Mouse (Mus musculus): ENCODE data around the gene Mgat3. TPM values are rescaled to one million over a fixed set of nuclear protein-coding genes. Genes with fewer than 3 reads are reported as not detected.

Mgat3 gene
- polyA plus RNA-seq, 1 experiment from 2014 or later = 10.8 TPM

- Histone ChIP-seq H3K36me3 (ENCODE audit: control insufficient read depth, insufficient read depth) (peaks cover 5% of the 10 kb centered on the region), H3K9ac (replicated peaks; ENCODE audit: low read depth, low read length) (no peak overlapping the region), H3K27me3 (replicated peaks; ENCODE audit: control insufficient read depth, insufficient read depth, low read length) (no peaks in the 10 kb centered on the region), H3K27ac (ENCODE audit: low read length) (no peak overlapping the region), H3K9me3 (ENCODE audit: control insufficient read depth, low read length) (no peaks in the 10 kb centered on the region), H3K4me3 (replicated peaks; ENCODE audit: low read length) (no peak overlapping the region), H3K4me2 (ENCODE audit: low read length) (no peak overlapping the region), H3K4me1 (replicated peaks; ENCODE audit: control insufficient read depth, insufficient read depth, low read length) (peaks cover 10% of the 10 kb centered on the region)
- ATAC-seq = no peak
- 52% methylated on average over 5 of the region's 5 CpGs for WGBS
Observed at GRCm38 (mm10) chr15:80165396-80165795, 8.1 kb upstream of the Mgat3 start.

- no peaks in the 10 kb centered on the region for H3K9me3 ChIP-seq (ENCODE audit: control insufficient read depth, low read length)
- WGBS = 93% methylated on average over 1 of the region's 1 CpGs
- no peak for ATAC-seq
- no peak overlapping the region for H3K4me3 ChIP-seq (replicated peaks; ENCODE audit: low read length)
- H3K9ac ChIP-seq (replicated peaks; ENCODE audit: low read depth, low read length) = no peak overlapping the region
- H3K4me2 ChIP-seq (ENCODE audit: low read length) = no peak overlapping the region
- no peak overlapping the region for H3K27ac ChIP-seq (ENCODE audit: low read length)
- no peaks in the 10 kb centered on the region for H3K27me3 ChIP-seq (replicated peaks; ENCODE audit: control insufficient read depth, insufficient read depth, low read length)
- H3K4me1 ChIP-seq (replicated peaks; ENCODE audit: control insufficient read depth, insufficient read depth, low read length) = peaks cover 6% of the 10 kb centered on the region
- H3K36me3 ChIP-seq (ENCODE audit: control insufficient read depth, insufficient read depth) = no peaks in the 10 kb centered on the region
Observed at GRCm38 (mm10) chr15:80169484-80169883, 4.0 kb upstream of the Mgat3 start.

- no peak overlapping the region for H3K4me2 ChIP-seq (ENCODE audit: low read length)
- WGBS = 52% methylated on average over 4 of the region's 4 CpGs
- no peak for ATAC-seq
- no peaks in the 10 kb centered on the region for H3K36me3 ChIP-seq (ENCODE audit: control insufficient read depth, insufficient read depth)
- H3K27me3 ChIP-seq (replicated peaks; ENCODE audit: control insufficient read depth, insufficient read depth, low read length) = no peaks in the 10 kb centered on the region
- peaks cover 13% of the 10 kb centered on the region for H3K4me1 ChIP-seq (replicated peaks; ENCODE audit: control insufficient read depth, insufficient read depth, low read length)
- no peak overlapping the region for H3K9ac ChIP-seq (replicated peaks; ENCODE audit: low read depth, low read length)
- no peak overlapping the region for H3K27ac ChIP-seq (ENCODE audit: low read length)
- no peaks in the 10 kb centered on the region for H3K9me3 ChIP-seq (ENCODE audit: control insufficient read depth, low read length)
- no peak overlapping the region for H3K4me3 ChIP-seq (replicated peaks; ENCODE audit: low read length)
Observed at GRCm38 (mm10) chr15:80170357-80170756, 3.2 kb upstream of the Mgat3 start.

GRCm38 (mm10) chr15:80171286-80171685 is 2.2 kb upstream of the Mgat3 start:
- no peak overlapping the region for H3K4me3 ChIP-seq (replicated peaks; ENCODE audit: low read length)
- H3K4me1 ChIP-seq (replicated peaks; ENCODE audit: control insufficient read depth, insufficient read depth, low read length) = peaks cover 20% of the 10 kb centered on the region
- no peak overlapping the region for H3K27ac ChIP-seq (ENCODE audit: low read length)
- no peaks in the 10 kb centered on the region for H3K36me3 ChIP-seq (ENCODE audit: control insufficient read depth, insufficient read depth)
- WGBS = 9% methylated on average over 8 of the region's 8 CpGs
- no peak overlapping the region for H3K9ac ChIP-seq (replicated peaks; ENCODE audit: low read depth, low read length)
- no peaks in the 10 kb centered on the region for H3K9me3 ChIP-seq (ENCODE audit: control insufficient read depth, low read length)
- no peaks in the 10 kb centered on the region for H3K27me3 ChIP-seq (replicated peaks; ENCODE audit: control insufficient read depth, insufficient read depth, low read length)
- H3K4me2 ChIP-seq (ENCODE audit: low read length) = no peak overlapping the region
- ATAC-seq = no peak

GRCm38 (mm10) chr15:80171791-80172190 is 1.7 kb upstream of the Mgat3 start:
- H3K27ac ChIP-seq (ENCODE audit: low read length) = no peak overlapping the region

GRCm38 (mm10) chr15:80173781-80174597 is 468 bp downstream of the Mgat3 start:
- H3K9ac ChIP-seq (replicated peaks; ENCODE audit: low read depth, low read length) = peak overlapping the region; percentile 97
- no peaks in the 10 kb centered on the region for H3K36me3 ChIP-seq (ENCODE audit: control insufficient read depth, insufficient read depth)
- ATAC-seq = peak; percentile 57
- H3K4me1 ChIP-seq (replicated peaks; ENCODE audit: control insufficient read depth, insufficient read depth, low read length) = peaks cover 20% of the 10 kb centered on the region
- under 1% methylated on average over 42 of the region's 60 CpGs for WGBS
- peak overlapping the region; percentile 85 for H3K27ac ChIP-seq (ENCODE audit: low read length)
- H3K4me3 ChIP-seq (replicated peaks; ENCODE audit: low read length) = peak overlapping the region; percentile 82
- H3K27me3 ChIP-seq (replicated peaks; ENCODE audit: control insufficient read depth, insufficient read depth, low read length) = no peaks in the 10 kb centered on the region
- peak overlapping the region; percentile 61 for H3K4me2 ChIP-seq (ENCODE audit: low read length)
- H3K9me3 ChIP-seq (ENCODE audit: control insufficient read depth, low read length) = no peaks in the 10 kb centered on the region

More at GRCm38 (mm10) chr15:80171791-80172190, 1.7 kb upstream of the Mgat3 start:
- no peak for ATAC-seq
- Histone ChIP-seq H3K9me3 (ENCODE audit: control insufficient read depth, low read length) (no peaks in the 10 kb centered on the region), H3K4me1 (replicated peaks; ENCODE audit: control insufficient read depth, insufficient read depth, low read length) (peaks cover 20% of the 10 kb centered on the region), H3K9ac (replicated peaks; ENCODE audit: low read depth, low read length) (no peak overlapping the region), H3K4me3 (replicated peaks; ENCODE audit: low read length) (no peak overlapping the region), H3K4me2 (ENCODE audit: low read length) (no peak overlapping the region), H3K36me3 (ENCODE audit: control insufficient read depth, insufficient read depth) (no peaks in the 10 kb centered on the region), H3K27me3 (replicated peaks; ENCODE audit: control insufficient read depth, insufficient read depth, low read length) (no peaks in the 10 kb centered on the region)
- 32% methylated on average over 6 of the region's 6 CpGs for WGBS

- Histone ChIP-seq H3K4me3 (replicated peaks; ENCODE audit: low read length) (peak overlapping the region; percentile 82), H3K36me3 (ENCODE audit: control insufficient read depth, insufficient read depth) (no peaks in the 10 kb centered on the region), H3K27me3 (replicated peaks; ENCODE audit: control insufficient read depth, insufficient read depth, low read length) (no peaks in the 10 kb centered on the region), H3K4me2 (ENCODE audit: low read length) (peak overlapping the region; percentile 61), H3K4me1 (replicated peaks; ENCODE audit: control insufficient read depth, insufficient read depth, low read length) (peaks cover 20% of the 10 kb centered on the region), H3K9ac (replicated peaks; ENCODE audit: low read depth, low read length) (peak overlapping the region; percentile 97), H3K9me3 (ENCODE audit: control insufficient read depth, low read length) (no peaks in the 10 kb centered on the region), H3K27ac (ENCODE audit: low read length) (peak overlapping the region; percentile 85; the same call in 1 of the 2 replicates)
- no peak for ATAC-seq
- WGBS = 2% methylated on average over 5 of the region's 5 CpGs
Observed at GRCm38 (mm10) chr15:80174598-80174875, 1.0 kb downstream of the Mgat3 start.

- Histone ChIP-seq H3K27me3 (replicated peaks; ENCODE audit: control insufficient read depth, insufficient read depth, low read length) (no peaks in the 10 kb centered on the region), H3K9ac (replicated peaks; ENCODE audit: low read depth, low read length) (peak overlapping the region; percentile 97), H3K36me3 (ENCODE audit: control insufficient read depth, insufficient read depth) (no peaks in the 10 kb centered on the region), H3K4me2 (ENCODE audit: low read length) (peak overlapping the region; percentile 61), H3K9me3 (ENCODE audit: control insufficient read depth, low read length) (no peaks in the 10 kb centered on the region), H3K27ac (ENCODE audit: low read length) (no peak overlapping the region), H3K4me1 (replicated peaks; ENCODE audit: control insufficient read depth, insufficient read depth, low read length) (peaks cover 19% of the 10 kb centered on the region), H3K4me3 (replicated peaks; ENCODE audit: low read length) (peak overlapping the region; percentile 82)
- WGBS = 82% methylated on average over 9 of the region's 9 CpGs
- no peak for ATAC-seq
Observed at GRCm38 (mm10) chr15:80175316-80175715, 1.8 kb downstream of the Mgat3 start.

GRCm38 (mm10) chr15:80175756-80176155 is 2.2 kb downstream of the Mgat3 start:
- Histone ChIP-seq H3K9me3 (ENCODE audit: control insufficient read depth, low read length) (no peaks in the 10 kb centered on the region), H3K27me3 (replicated peaks; ENCODE audit: control insufficient read depth, insufficient read depth, low read length) (no peaks in the 10 kb centered on the region), H3K9ac (replicated peaks; ENCODE audit: low read depth, low read length) (no peak overlapping the region), H3K4me1 (replicated peaks; ENCODE audit: control insufficient read depth, insufficient read depth, low read length) (peaks cover 18% of the 10 kb centered on the region), H3K36me3 (ENCODE audit: control insufficient read depth, insufficient read depth) (no peaks in the 10 kb centered on the region), H3K4me2 (ENCODE audit: low read length) (peak overlapping the region; percentile 61; the same call in 1 of the 2 replicates), H3K27ac (ENCODE audit: low read length) (no peak overlapping the region), H3K4me3 (replicated peaks; ENCODE audit: low read length) (no peak overlapping the region)
- no peak for ATAC-seq
- WGBS = 65% methylated on average over 5 of the region's 6 CpGs
